Mouse (Mus musculus): Measurements from ENCODE around the gene Ppp2r2c.

Gene Ppp2r2c

GRCm38 (mm10) chr5:36875956-36876355, 7.6 kb downstream of the Ppp2r2c start:
- DNase-seq = peak; percentile 35

- peak; percentile 28 for DNase-seq
These were observed 8.6 kb downstream of the Ppp2r2c start for GRCm38 (mm10) chr5:36876777-36877396.

- peak; percentile 55 for DNase-seq
These were observed 9.3 kb downstream of the Ppp2r2c start for GRCm38 (mm10) chr5:36877641-36878040.

DNA sequence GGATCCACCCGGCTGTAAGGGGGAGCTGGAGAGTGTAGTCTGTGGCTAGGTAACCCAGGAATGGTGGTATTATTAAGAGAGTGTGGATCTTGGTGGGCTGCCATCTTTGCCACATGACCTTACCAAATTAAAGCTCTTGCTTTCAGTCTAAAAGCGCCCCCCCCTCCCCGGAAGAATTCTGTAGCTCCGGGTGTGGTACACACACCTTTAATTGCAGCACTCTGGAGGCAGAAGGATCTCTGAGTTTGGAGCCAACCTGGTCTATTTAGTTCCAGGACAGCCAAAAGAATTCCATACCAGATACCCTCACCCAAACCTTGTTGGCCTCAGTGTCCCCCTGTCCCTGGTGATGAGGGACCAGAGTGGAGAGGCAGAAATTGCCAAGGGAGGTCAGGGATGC, 10.5 kb downstream of the Ppp2r2c start:
- DNase-seq = peak; percentile 26

- peak; percentile 89 for DNase-seq
These were observed 12.3 kb downstream of the Ppp2r2c start for GRCm38 (mm10) chr5:36880622-36881021.

DNA sequence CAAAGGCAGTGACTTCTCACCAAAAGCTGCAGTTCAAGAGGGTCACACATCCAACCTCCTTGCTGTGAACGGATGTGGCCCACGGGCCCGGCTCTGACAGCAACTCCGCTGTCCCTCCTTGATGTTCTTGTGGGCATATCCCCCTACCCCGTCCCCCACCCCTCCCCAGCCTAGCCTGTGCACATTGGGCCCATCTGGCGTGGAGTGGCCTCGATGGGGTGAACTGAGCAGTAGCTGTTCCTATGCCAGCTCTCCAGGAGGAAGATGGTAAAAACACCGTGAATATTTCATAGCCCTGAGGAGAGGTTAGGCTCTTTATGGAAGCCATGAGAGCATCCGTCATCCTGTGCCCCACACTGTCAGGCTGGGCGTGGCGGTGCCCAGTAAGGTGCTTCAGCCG, 15.2 kb downstream of the Ppp2r2c start:
- no peak for DNase-seq

- no peak for DNase-seq
These were observed 16.8 kb downstream of the Ppp2r2c start for GRCm38 (mm10) chr5:36885067-36885466.

DNA sequence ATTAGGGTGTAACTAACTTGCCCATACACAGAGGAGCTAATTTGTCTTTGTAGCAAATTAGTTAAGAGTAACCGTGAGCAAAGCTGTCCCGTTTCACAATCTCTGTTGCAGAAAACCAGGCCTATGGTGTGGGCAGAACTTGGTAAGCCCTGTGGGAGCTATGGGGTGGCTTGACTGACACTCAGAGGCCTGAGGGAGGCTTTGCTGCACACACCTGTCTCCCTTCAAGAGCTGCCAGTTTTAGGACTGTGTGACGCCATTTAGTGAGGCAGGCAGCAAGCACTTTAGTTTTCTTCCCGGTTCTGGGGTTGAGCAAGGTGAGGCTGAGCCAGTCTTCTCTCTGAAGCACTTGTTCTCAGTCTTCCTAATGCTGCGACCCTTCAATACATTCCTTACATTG, 17.3 kb downstream of the Ppp2r2c start:
- no peak for DNase-seq

GRCm38 (mm10) chr5:36886298-36886697, 18.0 kb downstream of the Ppp2r2c start:
- no peak for DNase-seq

DNA sequence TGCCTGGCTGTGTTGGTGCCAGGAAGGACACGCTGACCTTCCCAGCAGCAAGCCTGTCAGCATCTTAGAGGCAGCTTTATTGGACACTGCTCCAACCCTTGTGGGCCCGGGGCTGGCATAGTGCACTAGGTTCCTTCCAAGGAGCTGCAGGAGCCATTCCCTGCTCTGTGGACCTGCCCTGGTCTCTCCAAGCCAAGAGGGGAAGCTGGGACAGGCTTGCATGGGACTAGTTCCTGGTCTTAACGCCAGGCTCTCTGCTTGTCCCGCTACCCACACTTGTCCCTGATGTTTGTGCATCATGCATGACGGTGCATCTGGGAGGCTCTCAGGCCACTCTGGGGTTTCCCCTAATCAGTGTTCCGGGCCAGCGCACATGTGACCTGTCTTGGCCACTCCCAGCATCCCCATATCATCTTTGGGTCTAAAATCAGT, 18.6 kb downstream of the Ppp2r2c start:
- peak; percentile 48 for DNase-seq

DNA sequence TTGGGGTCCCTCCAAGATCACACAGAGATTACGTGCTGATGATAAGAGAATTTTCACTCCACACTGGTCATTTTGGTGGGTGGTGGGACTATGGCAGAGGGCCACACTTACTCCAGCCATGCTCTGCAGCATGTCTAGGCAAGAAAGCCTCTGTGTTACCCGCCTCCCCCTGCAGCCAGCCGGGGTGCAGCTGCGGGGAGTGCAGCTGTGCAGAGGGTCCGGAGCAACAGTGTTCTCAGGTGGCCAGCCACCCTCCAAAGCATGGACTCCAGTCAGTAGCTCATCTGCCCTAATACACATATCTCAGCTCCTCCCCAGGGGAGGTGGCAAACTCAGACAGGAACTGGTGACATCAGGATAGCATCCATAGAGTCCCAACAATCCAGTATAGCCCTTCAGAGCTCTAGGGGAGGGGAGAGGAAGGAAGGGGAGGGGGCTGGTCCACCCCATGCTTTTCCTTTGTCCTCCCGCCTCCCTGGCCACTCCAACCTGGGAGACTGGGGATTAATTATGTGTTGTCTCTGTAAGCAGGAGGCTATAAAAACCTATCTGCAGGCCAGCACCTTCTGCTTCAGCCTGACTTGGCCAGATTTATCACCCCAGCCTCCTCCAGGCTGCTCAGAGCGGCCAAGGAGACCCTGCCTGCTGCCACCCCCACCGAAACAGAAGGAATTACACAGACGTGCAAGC, 19.1 kb downstream of the Ppp2r2c start:
- DNase-seq = no peak

DNA sequence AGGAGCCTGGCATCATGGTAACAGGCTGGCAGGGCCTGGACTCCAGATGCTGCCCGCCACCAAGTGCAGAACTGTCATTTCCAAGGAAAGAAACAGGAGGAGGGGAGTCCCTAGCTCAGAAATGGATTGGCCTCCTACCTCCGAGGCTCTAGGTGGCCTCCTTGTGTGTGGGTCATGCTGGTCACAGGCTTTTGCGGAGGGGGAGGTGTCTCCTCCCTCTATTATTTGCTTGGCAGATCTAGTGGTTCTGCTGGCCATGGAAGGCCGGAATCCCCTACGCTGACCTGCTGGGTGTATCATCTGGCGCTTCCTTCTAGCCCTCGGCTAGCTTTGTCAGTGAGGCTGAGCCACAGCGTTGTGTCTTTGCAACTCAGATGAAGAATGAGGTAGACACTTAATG, 20.2 kb downstream of the Ppp2r2c start:
- DNase-seq = peak; percentile 78

GRCm38 (mm10) chr5:36888911-36889310, 20.6 kb downstream of the Ppp2r2c start:
- no peak for DNase-seq

GRCm38 (mm10) chr5:36889380-36889886, 21.1 kb downstream of the Ppp2r2c start:
- DNase-seq = no peak

GRCm38 (mm10) chr5:36890794-36891193, 22.5 kb downstream of the Ppp2r2c start:
- DNase-seq = no peak

- peak; percentile 64 for DNase-seq
These were observed 23.6 kb downstream of the Ppp2r2c start for GRCm38 (mm10) chr5:36891793-36892470.

DNA sequence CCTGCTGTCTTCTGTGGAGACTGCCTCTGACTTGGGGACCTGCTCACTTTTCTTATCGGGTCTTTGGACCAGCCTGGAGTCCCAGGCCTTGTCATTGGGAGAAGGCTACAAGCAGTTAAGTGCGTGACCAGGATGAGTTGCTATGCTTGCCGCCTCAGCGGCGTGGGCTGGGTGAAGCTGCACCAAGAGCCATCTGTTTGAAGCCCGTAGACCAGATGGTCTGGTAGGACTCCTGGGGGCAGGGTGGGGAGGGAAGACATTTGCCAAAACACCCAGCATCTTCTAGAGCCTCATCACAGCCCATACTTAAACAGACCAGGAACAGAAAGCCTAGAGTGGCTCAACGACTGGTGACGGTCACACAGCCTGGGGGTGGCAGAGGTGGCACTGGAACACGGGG, 24.9 kb downstream of the Ppp2r2c start:
- DNase-seq = peak; percentile 82

- DNase-seq = no peak
These were observed 25.8 kb downstream of the Ppp2r2c start for GRCm38 (mm10) chr5:36894070-36894469.

DNA sequence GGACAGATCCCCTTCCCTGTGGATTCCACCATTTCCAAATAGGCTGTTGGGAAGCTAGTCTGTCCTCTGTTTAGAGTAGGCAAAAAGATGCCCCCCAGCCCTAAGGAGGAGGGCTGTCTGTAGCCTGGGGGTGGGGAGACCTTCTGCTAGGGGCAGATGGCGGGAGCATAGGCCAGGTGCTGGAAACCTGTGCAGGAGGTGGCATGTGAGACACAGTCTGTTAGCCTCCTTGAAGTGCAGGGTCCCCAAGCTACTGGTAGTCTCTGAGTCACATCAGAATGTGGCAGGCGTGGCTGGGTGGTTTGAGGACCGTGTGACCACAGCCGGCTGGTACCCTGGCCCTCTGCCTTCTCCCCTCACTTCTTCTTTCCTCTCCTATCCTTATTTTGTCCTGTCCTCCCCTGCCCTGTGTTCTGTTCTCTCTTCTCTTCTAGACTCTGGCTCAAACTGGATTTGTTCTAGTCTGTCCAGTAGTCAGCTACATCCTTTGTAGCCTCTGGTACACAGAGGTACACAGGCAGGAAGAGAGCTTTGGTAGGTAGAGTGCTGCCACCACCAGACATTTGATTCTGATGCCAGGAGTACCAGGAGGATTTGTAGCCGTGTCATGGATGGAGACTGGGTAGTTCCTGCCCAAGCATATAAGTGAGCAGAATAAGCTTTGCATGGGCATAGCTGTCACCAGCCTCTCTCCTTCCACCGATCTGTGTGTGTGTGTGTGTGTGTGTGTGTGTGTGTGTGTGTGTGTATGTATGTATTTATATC, 26.5 kb downstream of the Ppp2r2c start:
- peak; percentile 87 for DNase-seq

DNA sequence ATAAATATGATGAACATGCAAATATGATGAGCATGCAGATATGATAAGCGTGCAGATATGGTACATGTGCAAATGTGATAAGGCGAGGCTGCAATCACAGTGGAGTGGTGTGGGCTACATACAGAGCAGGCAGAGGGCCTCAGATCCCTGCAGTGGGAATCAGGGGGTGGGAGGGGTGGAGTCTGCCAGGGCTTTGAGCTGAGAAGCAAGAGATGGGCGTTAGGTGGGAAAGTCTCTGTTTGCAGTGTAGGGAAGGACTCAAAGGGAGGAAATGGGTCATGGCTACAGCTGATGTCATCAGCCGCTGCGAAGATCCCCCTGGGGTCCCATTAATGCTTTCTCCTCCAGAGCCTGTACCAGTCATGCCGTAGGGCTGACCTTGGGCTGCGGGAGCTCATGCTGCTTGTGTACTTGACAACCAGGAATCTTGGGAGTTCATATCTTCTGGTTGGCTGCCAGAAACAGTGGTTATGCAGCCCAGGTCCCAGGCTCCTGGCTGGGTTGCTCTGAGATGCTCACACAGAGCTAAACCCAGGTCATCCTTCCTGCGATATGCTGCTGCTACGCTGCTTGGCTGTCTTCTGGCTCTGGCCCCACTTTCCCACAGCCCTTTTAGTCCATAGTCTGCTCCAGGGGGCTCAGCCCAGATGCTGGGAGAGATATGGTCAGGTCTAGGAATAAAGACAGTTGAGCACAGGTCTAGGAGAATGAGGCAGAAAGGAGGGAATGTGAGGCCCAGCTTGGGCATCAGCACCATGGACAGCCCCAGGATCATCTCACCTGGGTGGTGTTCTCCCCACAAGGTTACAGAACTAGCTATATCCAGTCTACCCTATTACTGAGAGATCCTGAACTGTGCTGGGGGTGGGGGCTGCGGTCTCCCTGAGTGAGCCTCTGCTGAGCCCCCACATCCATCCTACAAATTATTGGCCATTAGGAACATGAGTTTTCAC, 27.6 kb downstream of the Ppp2r2c start:
- DNase-seq = no peak

GRCm38 (mm10) chr5:36897999-36898398, 29.7 kb downstream of the Ppp2r2c start:
- DNase-seq = no peak

All from cerebellum, adult 11 months (tissue).